Mouse (Mus musculus) liver, embryonic 16.5 days (tissue): ENCODE data around the gene Pus10. TPM values are rescaled to one million over a fixed set of nuclear protein-coding genes. Genes with fewer than 3 reads are reported as not detected.

ENCODE experiments used
- ATAC-seq: fragments of 200-750 bp; cut with Nextera tagmentation; 2 replicates; pipeline ENCODE4 v1.8.0; 2017; ENCODE audit warnings: low read depth, mild to moderate bottlenecking, moderate number of reproducible peaks, moderate library complexity
- H3K27ac ChIP-seq: fragments of 300-500 bp; sonication (generic); 2 replicates; pipeline ENCODE4 v1.5.1; 2014; ENCODE audit warnings: mild to moderate bottlenecking, low read length
- H3K27me3 ChIP-seq: fragments of 300-500 bp; sonication (generic); 2 replicates; pipeline ENCODE4 v1.6.1; 2014; ENCODE audit warnings: low read depth, low read length, mixed read lengths; ENCODE audit not compliant: control insufficient read depth, insufficient read depth
- H3K36me3 ChIP-seq: fragments of 300-500 bp; sonication (generic); 2 replicates; pipeline ENCODE4 v1.6.1; 2014; ENCODE audit warnings: mild to moderate bottlenecking; ENCODE audit not compliant: control insufficient read depth, insufficient read depth
- H3K4me1 ChIP-seq: fragments of 300-500 bp; sonication (generic); 2 replicates; pipeline ENCODE4 v1.6.1; 2014; ENCODE audit warnings: low read depth, low read length, mixed read lengths; ENCODE audit not compliant: control insufficient read depth
- H3K4me2 ChIP-seq: fragments of 300-500 bp; sonication (generic); 2 replicates; pipeline ENCODE4 v1.6.1; 2014; ENCODE audit warnings: low read depth, low read length, mixed read lengths
- H3K4me3 ChIP-seq: fragments of 300-500 bp; sonication (generic); 2 replicates; pipeline ENCODE4 v1.5.1; 2014; ENCODE audit warnings: low read depth, mild to moderate bottlenecking, low read length
- H3K9ac ChIP-seq: fragments of 300-500 bp; sonication (generic); 2 replicates; pipeline ENCODE4 v1.6.1; 2014; ENCODE audit warnings: low read depth, low read length
- H3K9me3 ChIP-seq: fragments of 300-500 bp; sonication (generic); replicated peaks from 2 replicates; pipeline ENCODE4 v1.6.1; 2016; ENCODE audit warnings: low read length; ENCODE audit not compliant: control insufficient read depth
- WGBS: fragments of 180-500 bp; shearing (Covaris S2); extraction: QIAGEN DNeasy Blood & Tissue Kit; methylation state at CpG from one replicate; pipeline ENCODE4 v1.1.7; 2014; ENCODE audit not compliant: insufficient replicate concordance; 5-methylcytosine and 5-hydroxymethylcytosine counted together
- polyA plus RNA-seq: library from polyadenylated mRNA; unstranded; fragments of >200 nt; fragmentation: Nextera tagmentation; extraction: Ambion mirVana; gene quantifications from 2 replicates; pipeline ENCODE4 v1.2.1, GENCODE M21; 2015

The Pus10 gene
- polyA plus RNA-seq, 1 experiment from 2014 or later: 9.7 TPM

DNA sequence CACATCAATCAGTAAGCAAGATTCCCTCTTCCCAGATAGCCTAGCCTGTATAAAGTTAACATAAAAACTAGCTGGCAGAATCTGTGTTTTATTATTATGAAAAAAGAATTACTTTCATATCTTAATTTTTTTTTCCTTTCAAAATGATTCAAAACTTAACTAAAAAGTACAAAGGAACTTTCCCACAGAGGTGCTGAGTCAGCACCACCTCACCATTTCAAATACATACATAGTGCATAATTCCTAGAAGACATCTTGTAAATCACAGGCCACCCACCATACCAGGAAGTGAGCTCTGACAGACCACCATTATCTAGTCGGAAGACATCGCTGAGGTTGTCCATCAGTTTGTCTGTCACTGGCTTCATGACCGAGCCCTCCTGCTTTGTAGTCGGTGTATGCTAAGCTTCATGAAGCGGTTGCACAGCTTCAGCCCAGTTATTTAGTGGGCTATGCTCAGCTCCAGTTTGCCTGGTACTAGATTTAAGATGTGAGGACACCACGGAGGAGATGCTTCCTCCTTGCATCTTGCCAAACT, 69.3 kb downstream of the Pus10 start:
- Histone ChIP-seq H3K9ac (no peak overlapping the region), H3K27me3 (no peaks in the 10 kb centered on the region), H3K27ac (no peak overlapping the region), H3K4me2 (no peak overlapping the region), H3K4me1 (no peaks in the 10 kb centered on the region), H3K9me3 (no peaks in the 10 kb centered on the region), H3K36me3 (no peaks in the 10 kb centered on the region), H3K4me3 (no peak overlapping the region)
- ATAC-seq: no peak
- 73% methylated on average over 6 of the region's 6 CpGs for WGBS

DNA sequence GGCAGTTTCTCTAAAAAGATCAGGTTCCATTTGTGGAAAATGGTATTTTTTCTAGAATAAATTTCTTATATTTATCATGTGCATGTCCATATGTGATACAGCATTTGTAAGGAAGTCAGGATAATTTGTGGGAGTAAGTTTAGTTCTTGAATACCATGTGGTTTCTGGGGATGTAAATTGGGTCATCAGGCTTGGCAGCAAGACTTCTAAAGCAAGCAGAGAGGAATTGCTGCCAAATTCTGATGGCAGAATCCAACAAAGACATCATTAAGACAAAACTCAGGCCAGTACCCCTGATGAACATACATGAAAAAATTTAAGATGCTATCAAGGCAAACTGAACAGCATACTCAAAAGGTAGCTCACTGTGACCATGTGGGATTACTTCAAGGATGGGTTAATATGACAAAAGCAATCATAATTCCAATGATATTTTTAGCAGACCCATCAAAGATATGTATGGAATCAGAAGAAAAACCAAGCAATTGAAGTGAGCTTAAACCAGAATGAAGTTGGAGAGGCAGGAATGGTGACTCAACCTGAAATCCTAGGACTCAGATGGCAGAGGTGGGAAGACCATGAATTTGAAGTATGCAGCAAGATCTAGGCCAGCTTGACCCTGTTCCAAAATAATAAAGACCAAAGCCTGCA, 70.5 kb downstream of the Pus10 start:
- ATAC-seq: no peak
- no peak overlapping the region for H3K4me3 ChIP-seq
- H3K27me3 ChIP-seq: no peaks in the 10 kb centered on the region
- no peaks in the 10 kb centered on the region for H3K9me3 ChIP-seq
- no peak overlapping the region for H3K27ac ChIP-seq
- H3K4me2 ChIP-seq: no peak overlapping the region
- H3K36me3 ChIP-seq: no peaks in the 10 kb centered on the region
- H3K4me1 ChIP-seq: no peaks in the 10 kb centered on the region
- H3K9ac ChIP-seq: no peak overlapping the region

DNA sequence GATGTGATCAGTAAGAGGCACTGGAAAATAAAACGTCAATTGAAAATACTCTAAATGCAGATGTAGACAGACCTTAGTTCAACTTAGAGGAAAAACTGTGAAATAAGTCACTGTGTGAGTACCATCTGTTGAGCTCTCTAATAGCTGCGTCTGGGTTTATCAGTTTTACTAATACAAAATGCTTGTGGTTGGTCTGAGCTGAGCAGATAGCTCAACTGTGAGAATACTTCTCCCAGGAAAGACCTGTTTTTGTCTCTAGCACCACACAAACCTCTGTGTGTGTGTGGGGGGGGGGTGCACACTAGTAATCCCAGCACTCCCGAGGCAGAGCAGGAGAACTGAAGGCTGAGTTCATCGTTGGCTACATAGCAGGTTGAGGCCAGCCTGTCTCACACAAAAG, 75.4 kb downstream of the Pus10 start:
- Histone ChIP-seq H3K4me1 (no peaks in the 10 kb centered on the region), H3K27me3 (no peaks in the 10 kb centered on the region), H3K27ac (no peak overlapping the region), H3K4me2 (no peak overlapping the region), H3K9ac (no peak overlapping the region), H3K4me3 (no peak overlapping the region), H3K36me3 (no peaks in the 10 kb centered on the region; the same call in 1 of the 2 replicates), H3K9me3 (no peaks in the 10 kb centered on the region)
- ATAC-seq: peak; percentile 35; the same call in 1 of the 2 replicates
- WGBS: 38% methylated on average over 4 of the region's 4 CpGs

DNA sequence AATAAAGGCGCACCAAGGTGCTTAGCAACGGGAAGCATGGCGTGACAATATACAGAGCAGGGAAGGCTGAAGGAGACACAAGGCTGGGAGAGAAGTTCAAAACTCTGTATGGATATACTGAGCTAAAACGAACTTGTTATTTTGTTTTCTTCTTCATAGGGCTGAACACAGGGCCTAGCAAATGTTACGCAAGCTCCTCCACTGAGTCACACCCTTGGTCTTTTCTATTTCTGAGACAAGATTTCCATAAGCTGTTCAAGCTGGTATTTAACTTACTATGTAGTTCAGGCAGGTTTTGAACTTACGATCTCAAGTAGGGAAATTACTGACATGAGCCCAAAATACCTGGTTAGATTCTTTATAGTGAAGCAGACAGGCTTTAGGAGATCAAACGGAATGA, 75.9 kb downstream of the Pus10 start:
- no peak overlapping the region for H3K4me3 ChIP-seq
- 68% methylated on average over 7 of the region's 7 CpGs for WGBS
- no peak overlapping the region for H3K9ac ChIP-seq
- no peak for ATAC-seq
- no peaks in the 10 kb centered on the region for H3K27me3 ChIP-seq
- no peak overlapping the region for H3K4me2 ChIP-seq
- no peaks in the 10 kb centered on the region; the same call in 1 of the 2 replicates for H3K36me3 ChIP-seq
- no peaks in the 10 kb centered on the region for H3K4me1 ChIP-seq
- H3K9me3 ChIP-seq: no peaks in the 10 kb centered on the region
- no peak overlapping the region for H3K27ac ChIP-seq

DNA sequence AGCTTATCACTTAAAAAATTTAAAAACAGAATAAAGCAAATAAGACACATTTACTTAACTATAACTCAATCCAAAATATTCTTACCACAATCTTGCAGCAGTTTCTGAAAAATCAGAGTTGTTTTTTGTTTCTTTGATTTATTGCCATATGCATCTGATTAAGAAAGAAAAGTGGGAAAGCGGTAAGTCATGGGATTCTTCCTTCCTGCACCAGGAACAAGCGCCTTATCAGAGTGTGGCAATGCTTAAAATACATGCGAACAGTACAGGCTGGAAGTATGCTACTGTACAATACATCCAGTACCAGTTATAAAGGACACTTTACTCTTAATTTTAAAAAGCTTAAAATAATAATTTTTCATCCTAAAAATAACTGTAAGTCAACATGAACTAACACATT, 78.9 kb downstream of the Pus10 start:
- Histone ChIP-seq H3K4me2 (no peak overlapping the region), H3K4me3 (no peak overlapping the region), H3K9ac (no peak overlapping the region), H3K4me1 (no peaks in the 10 kb centered on the region), H3K9me3 (no peaks in the 10 kb centered on the region), H3K27ac (no peak overlapping the region), H3K36me3 (no peaks in the 10 kb centered on the region; the same call in 1 of the 2 replicates), H3K27me3 (no peaks in the 10 kb centered on the region)
- 62% methylated on average over 3 of the region's 3 CpGs for WGBS
- no peak for ATAC-seq

DNA sequence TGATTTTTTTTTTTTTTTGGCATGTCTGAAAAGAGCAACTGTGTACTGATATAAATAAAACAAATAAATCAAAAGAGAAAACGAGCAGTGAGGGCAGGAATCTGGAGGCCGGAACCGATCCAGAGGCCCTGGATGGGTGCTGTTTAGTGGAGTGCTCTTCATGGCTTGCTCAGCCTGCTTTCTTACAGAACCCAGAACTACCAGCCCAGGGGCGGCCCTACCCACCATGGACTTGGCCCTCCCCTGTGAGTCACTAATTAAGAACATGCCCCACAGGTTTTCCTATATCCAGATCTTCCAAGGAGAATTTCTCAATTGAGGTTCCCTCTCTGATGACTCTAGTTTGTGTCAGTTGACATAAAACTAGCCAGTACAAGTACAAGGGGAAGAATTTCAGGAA, 80.6 kb downstream of the Pus10 start:
- H3K9ac ChIP-seq: no peak overlapping the region
- no peaks in the 10 kb centered on the region; the same call in 1 of the 2 replicates for H3K36me3 ChIP-seq
- H3K9me3 ChIP-seq: no peaks in the 10 kb centered on the region
- ATAC-seq: no peak
- H3K27me3 ChIP-seq: no peaks in the 10 kb centered on the region
- H3K4me1 ChIP-seq: no peaks in the 10 kb centered on the region
- no peak overlapping the region for H3K4me3 ChIP-seq
- 67% methylated on average over 4 of the region's 4 CpGs for WGBS
- H3K4me2 ChIP-seq: no peak overlapping the region
- no peak overlapping the region for H3K27ac ChIP-seq

DNA sequence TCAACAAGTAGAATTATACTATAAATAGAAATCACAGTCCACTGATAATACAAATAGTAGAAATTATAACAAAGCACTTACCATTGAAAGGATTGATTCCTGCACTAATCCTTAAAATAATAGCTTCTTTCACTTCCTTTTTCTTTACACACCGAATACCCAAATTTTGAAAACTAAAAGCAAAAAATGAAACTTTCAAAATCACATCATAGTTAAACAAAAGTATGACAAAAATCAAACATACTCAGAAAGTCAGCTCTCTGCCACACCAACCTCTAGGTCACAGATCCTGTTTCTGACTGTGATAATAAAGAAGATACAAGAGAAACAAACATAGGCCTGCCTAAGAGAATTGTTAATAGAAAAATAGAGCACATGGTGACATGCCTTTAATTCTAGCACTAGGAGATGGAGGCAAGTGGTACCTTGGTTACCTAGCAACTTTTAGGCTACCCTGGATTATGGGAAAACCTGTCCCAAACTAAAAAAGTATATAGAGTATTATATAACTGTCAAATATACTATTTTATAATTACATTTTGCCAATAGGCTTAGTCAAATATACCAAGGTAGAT, 87.7 kb downstream of the Pus10 start:
- Histone ChIP-seq H3K27ac (no peak overlapping the region), H3K9ac (no peak overlapping the region), H3K36me3 (no peaks in the 10 kb centered on the region), H3K9me3 (no peaks in the 10 kb centered on the region), H3K4me2 (no peak overlapping the region), H3K4me1 (no peaks in the 10 kb centered on the region), H3K4me3 (no peak overlapping the region), H3K27me3 (no peaks in the 10 kb centered on the region)
- ATAC-seq: no peak
- 54% methylated on average over 1 of the region's 1 CpGs for WGBS

DNA sequence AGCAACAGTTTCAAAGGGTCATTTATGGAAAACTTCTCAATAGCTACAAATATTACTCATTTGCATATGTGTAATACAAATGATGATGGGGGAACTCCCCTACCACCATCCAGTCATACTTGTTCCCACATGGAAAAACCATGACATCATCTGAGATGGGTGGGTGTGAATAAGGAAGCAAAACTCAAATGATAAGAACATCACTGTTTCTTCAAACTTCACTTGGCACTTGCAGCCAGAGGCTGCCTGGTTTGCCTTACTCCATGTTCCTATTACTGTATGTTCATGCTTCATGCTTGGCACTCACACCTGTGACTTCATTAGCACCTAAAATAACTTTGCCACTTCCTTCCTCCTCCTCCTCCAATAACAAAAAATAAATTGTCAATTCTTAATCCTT, 88.9 kb downstream of the Pus10 start:
- Histone ChIP-seq H3K4me2 (no peak overlapping the region), H3K27me3 (no peaks in the 10 kb centered on the region), H3K9me3 (no peaks in the 10 kb centered on the region), H3K4me1 (no peaks in the 10 kb centered on the region), H3K36me3 (no peaks in the 10 kb centered on the region), H3K4me3 (no peak overlapping the region), H3K27ac (no peak overlapping the region), H3K9ac (no peak overlapping the region)
- ATAC-seq: no peak

DNA sequence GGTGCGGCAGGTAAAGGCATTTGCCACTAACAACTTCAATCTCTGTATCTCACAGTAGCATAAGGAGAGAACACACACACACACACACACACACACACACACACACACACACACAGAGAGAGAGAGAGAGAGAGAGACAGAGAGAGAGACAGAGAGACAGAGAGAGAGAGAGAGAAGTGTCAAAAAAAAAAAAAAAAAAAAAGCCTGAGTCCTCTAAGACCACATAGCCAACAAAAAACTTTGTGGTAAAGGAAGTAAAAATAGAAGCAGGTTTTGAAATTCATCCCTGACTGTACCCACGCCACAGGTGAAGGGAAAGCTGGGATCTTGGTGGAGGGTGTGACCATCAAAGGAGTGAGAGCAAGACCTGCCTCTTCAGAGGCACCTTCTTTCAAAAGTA, 92.7 kb downstream of the Pus10 start:
- 48% methylated on average over 2 of the region's 2 CpGs for WGBS
- ATAC-seq: no peak

More for the DNA sequence above, 92.7 kb downstream of the Pus10 start:
- Histone ChIP-seq H3K9me3 (no peaks in the 10 kb centered on the region), H3K4me3 (no peak overlapping the region), H3K4me1 (no peaks in the 10 kb centered on the region), H3K27ac (no peak overlapping the region), H3K27me3 (no peaks in the 10 kb centered on the region), H3K4me2 (no peak overlapping the region), H3K9ac (no peak overlapping the region), H3K36me3 (no peaks in the 10 kb centered on the region)
